Mouse (Mus musculus): Measurements from ENCODE around the gene A930004D18Rik.

DNA sequence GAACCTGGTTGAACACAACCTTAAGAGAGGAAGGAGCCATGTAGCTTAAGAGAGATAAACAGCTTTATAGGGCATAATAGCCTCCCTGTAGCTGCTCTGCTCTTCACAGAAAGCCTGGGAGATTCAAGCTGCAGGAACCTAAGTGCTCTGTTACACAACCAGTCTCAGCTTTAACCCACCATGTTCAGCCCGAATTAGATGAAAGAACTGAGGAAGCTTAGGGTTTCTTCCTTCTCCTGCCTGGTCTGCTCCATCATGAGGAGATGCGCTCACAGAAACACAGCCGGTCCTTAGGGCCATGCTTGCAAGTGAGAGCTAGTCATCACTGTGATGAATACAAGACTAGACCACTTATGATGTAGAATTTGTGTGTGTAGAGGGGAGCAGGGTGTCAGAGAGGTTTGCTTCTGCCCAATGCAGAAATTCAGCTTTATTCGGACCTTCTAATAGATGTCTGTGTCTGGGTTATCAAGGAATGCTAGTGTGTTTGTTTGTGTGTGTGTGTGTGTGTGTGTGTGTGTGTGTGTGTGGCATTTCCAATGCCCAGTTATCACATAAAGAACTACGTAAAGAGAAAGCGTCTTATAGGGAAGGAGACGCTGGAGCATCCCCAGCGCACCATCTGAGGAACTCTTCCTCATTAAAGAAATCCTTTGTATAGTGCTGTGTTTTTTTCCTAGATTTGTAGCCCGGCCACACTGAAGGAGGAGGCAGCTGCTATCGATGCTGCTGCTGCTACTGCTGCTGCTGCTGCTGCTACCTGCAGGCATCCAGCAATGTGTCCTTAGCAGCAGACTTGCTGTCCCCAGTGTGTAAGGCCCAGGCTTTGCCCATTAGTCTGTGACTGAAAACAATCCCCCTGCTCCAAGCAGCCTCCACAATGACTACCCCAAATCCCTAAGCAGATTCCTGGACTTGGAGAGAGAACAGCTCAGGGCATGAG lies 4.1 kb downstream of the A930004D18Rik start:
- TF ChIP-seq CTCF (IDR thresholded peaks at IDR 0.05; ENCODE audit: insufficient read depth, low read depth, low read length) = no peak
- TF ChIP-seq POLR2A (IDR thresholded peaks at IDR 0.05; ENCODE audit: insufficient read depth, low read depth, low read length) = no peak

All from olfactory bulb, adult 2 months (tissue).